Mouse (Mus musculus) MN1 (cell line): Measurements from ENCODE around the gene Rpl7l1.
A peak's percentile ranks its signal among the peaks of the same experiment; 100 is the strongest.
"Not testable (repeated sequence)": the region's sequence is repeated elsewhere in the genome, so short reads cannot be mapped to it uniquely, and the experiment has no call there.

Experiments
- DNase-seq: peaks from one replicate; pipeline ENCODE4 v3.0.0-alpha.2; 2016; ENCODE audit warnings: low spot score

Rpl7l1 gene

GRCm38 (mm10) chr17:46782341-46783221 lies at the start of gene Rpl7l1:
TSS of gene Rpl7l1 (minus strand) at chr17:46782672.
- peak; percentile 97 for DNase-seq

DNA sequence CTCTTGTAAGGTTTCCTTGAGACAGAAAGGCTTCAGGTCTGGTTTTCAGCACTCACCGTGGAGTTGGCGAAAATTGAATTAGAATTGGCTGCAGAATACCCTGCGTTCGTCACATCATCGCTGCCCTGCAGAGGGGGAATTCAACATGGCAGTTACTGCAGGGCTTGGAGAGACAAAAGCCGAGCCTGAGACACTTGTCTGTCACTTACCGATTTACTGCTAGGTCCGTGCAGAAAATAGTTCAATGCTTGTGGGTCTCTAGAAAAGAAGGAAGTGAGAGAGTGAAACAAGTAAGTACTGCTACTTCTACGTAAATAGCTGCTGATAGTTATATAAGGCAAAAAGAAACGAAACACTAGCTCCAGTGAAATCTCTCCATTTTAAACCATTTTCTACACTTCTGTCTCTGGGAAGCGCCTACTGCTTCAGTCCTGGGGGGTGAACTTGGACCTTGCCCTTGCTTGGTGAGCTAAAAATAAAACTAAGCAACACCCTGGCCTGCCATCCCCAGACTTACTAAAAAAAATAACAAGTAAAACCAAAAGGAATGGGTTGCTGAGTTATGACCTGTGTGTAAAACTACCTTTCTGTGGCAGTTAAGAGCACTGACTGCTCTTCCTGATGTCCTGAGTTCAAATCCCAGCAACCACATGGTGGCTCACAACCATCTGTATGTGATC lies 47.5 kb upstream of the Rpl7l1 start:
- DNase-seq: no peak

- DNase-seq: no peak
Measured at GRCm38 (mm10) chr17:46828935-46829334, 46.5 kb upstream of the Rpl7l1 start.

- DNase-seq: no peak
Measured at GRCm38 (mm10) chr17:46823091-46823490, 40.6 kb upstream of the Rpl7l1 start.

DNA sequence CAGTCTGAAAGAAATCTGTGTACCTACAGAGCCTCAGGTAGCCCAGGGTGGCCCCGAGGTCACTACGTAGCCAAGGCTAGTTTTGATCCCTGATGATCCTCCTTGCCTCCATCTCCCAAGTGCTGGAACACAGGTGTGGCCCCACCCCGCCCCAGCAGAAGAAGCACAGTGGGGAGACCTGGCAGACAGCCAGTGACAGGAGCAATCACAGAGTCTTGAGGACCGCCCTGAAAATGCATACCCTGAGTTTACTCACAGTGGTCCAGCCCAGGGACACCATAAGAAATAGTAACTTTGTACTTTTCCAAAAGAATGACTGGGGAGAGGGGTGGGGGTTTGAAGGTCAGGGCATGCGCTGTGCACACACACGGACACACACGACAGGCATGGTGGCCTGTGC lies 38.2 kb upstream of the Rpl7l1 start:
- DNase-seq: no peak

DNA sequence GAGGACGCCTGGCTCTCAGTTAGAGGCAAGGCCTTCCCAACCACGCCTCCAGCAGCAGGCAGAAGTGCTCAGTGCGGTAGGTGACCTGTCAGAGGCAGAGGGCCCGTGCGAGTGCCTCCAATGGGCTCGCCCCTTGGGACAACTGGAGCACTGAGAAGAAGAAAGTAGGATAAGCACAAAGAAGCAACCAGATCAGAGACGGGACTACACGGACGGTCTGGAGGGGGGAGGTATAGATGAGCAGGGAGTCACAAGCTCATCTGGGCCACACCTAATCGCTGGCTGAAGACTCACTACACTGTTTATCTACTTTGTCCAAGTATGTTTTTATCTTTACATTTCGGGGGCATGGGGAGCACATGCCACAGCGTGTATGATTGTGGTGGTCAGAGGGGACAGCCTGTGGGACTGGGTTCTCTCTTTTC lies 35.3 kb upstream of the Rpl7l1 start:
- no peak for DNase-seq

DNA sequence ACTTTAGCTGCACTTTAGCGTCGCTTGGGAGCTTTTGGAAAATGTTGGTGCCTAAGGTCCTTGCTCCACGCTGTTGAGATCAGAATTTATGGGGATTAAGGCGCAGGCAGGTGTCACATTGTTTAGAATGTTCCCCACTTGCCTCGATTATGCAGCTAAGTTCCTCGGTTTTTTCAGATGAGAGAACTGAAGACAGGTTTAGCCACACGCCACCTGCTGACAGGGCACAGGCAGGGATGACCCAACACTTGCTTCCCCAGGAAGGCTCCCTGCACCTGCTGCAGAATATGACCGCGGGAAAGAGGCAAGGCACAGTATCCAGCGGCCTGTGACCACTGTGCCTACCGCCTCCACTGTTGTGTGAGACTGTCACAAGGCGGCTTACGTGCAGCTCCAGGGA lies 33.8 kb upstream of the Rpl7l1 start:
- DNase-seq: no peak

DNA sequence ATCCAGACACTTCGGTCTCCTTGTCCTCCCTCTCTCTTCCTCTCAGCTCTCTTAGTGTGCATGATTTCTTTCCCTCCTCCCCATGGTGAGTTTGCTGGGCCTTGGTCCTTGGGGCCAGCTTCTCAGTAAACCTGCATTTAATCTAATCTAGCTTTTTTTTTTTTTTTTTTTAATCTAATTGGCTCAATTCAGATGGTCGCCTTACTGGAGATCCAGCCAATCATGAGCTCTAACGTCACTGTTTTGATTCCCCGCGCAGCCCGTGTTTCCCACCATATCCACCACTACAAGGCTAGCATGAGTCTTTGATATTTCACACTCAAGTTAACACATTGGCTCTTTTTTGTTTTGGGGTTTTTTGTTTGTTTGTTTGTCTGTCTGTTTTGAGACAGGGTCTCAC lies 32.0 kb upstream of the Rpl7l1 start:
- DNase-seq: peak; percentile 30

- DNase-seq: no peak
Measured at GRCm38 (mm10) chr17:46813637-46814036, 31.2 kb upstream of the Rpl7l1 start.

GRCm38 (mm10) chr17:46812442-46812841 lies 30.0 kb upstream of the Rpl7l1 start:
- DNase-seq: no peak

DNA sequence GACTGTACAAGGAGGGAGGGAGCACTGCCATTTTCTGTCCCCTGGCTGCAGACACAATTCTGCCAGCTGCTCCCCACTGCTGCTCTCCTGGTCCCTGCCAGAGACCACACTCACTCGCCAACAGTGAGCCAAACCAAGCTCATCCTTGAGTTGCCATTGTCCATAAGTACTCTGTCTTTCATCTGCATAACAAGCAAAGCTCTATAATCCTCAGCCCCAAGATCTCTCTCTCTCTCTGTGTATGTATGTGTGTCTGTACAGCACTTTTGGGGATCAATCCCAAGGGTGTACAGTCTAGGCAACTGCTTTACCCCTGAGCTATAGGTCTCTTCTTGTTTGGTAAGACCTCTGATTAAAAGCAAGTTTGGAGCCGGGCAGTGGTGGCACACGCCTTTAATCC lies 28.2 kb upstream of the Rpl7l1 start:
- no peak for DNase-seq

- no peak for DNase-seq
Measured at GRCm38 (mm10) chr17:46809131-46809830, 26.8 kb upstream of the Rpl7l1 start.

GRCm38 (mm10) chr17:46808376-46808775 lies 25.9 kb upstream of the Rpl7l1 start:
- no peak for DNase-seq

- no peak for DNase-seq
Measured at GRCm38 (mm10) chr17:46801761-46802160, 19.3 kb upstream of the Rpl7l1 start.

- DNase-seq: no peak
Measured at GRCm38 (mm10) chr17:46799680-46800079, 17.2 kb upstream of the Rpl7l1 start.

- no peak for DNase-seq
Measured at GRCm38 (mm10) chr17:46797386-46797785, 14.9 kb upstream of the Rpl7l1 start.

- no peak for DNase-seq
Measured at GRCm38 (mm10) chr17:46796743-46797142, 14.3 kb upstream of the Rpl7l1 start.

DNA sequence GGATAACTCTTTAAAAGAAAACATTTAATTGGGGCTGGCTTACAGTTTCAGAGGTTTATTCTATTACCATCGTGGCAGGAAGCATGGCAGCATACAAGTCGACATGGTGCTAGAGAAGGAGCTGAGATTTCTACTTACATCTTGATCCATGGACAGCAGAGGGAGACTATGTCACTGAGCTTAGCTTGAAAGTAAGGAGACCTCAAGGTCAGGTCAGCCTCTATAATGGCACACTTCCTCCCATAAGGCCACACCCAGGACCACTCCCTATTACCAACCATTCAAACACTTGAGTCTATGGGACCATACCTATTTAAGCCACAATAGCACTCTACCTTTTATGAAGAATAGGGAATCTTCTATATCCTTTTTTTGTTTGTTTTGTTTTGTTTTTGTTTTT lies 10.5 kb upstream of the Rpl7l1 start:
- no peak for DNase-seq

- DNase-seq: not testable (repeated sequence)
Measured at GRCm38 (mm10) chr17:46787974-46788373, 5.5 kb upstream of the Rpl7l1 start.

- DNase-seq: no peak
Measured at GRCm38 (mm10) chr17:46786952-46787351, 4.5 kb upstream of the Rpl7l1 start.

- no peak for DNase-seq
Measured at GRCm38 (mm10) chr17:46783222-46783565, 722 bp upstream of the Rpl7l1 start.

DNA sequence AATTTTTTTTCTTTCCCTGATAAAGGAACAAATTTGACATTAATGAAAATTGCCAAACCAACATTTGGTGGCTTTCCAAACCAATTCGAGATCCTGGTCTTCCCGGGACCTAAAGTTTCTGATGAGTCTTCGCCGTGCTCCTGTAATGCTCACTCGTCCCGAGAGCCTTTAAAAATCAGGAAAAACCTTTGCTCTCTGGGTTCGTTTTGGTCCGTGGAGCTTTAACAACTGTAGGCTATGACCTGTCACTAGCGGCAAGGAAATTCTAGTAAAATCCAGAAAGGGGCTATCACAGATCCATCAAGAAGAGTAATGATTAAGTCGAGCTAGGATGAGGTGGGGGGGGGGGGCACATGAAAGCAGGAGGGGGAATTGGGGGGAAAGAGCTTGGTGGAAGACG lies 596 bp downstream of the Rpl7l1 start:
- peak; percentile 42 for DNase-seq

GRCm38 (mm10) chr17:46776087-46776486 lies 6.4 kb downstream of the Rpl7l1 start:
- no peak for DNase-seq
